Mouse (Mus musculus) urinary bladder, adult 18-20 months (tissue): ENCODE measurements around the gene Gtf3c2.

Experiments used
- DNase-seq, 2 experiments: peaks; one replicate each; pipeline ENCODE4 v3.0.0; 2022; ENCODE audit warnings: low spot score in 2 of 2, mixed read lengths in 2 of 2

Gene Gtf3c2

DNA sequence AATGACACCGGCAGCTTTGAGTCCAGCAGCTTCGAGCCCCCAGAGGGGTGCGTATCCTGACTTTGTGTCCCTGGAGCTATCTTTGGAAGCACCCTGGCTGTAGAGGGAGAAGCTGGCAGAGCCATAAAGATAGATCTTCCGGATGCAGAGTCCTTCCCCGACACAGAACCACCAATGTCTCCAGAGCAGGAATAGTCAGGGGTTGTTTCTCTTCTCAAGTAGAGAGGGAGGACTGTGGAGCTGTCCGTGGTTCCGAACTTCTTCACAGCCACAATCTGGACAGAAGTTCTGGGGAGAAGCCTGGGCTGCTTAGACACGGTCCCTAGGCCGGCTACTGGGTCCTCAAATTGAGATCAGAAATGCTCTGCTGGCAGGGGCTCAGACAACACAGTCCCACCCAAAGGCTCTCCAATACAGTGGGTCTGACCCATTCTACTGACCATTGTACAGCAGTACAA, 40.9 kb downstream of the Gtf3c2 start:
- DNase-seq: no peak

DNA sequence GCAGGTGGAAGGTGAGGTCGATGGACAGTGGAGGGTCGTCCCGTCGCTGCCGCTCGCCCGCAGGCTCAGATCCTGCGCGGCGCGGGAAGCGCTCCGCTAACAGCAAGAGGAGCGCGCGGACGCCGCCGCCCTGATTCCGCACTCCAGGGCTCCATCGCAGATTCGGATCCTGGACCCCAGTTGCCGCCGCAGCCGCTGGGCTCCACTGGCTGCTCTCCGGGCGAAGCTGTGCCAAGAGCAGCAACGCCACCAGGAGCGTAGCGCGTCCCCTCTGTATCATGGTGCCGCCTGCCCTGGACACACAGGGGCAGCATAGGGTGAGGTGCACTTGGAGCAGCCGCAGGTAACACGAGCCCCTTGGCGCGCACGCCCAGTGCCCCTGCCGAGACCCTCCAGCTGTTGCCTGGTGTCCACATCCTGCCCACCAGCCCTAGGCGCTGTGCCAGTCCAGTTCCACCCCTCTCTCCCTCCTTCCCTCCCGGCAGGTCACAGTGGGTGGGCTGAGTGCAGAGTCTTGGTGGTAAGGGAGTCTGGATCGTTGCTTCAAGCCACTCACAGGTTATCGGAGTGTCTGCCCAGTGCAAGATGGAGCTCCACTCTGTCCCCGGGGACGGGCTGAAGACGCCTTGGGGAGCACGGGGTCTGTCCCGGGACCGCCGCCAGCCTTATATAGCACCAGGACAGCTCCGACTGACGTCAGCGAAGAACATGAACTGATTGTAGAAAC, 41.5 kb downstream of the Gtf3c2 start, which contains the start of gene Ucn:
Gene Ucn, minus strand, starts transcription at position 589 of the 727 bp plus-strand sequence.
- no peak for DNase-seq

DNA sequence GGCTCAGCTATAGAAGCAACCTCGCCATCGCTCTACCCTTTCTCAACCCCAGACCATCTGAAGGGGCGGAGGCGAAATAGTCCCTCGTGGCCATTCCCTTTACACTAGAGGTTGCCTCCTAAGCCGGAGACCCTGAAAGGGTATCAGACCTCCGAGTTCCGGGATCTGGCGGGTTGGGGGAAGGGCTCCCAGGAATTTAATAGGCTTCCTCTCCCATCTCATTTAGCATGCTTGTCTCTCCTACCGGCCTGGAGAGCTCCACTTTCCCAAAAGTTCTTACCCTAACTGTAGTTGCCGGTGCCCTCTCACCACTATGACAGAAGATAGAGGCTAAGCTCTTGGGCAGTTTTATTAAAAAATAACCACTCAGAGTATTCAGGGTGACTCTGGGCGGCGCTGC, 42.3 kb downstream of the Gtf3c2 start:
- DNase-seq: no peak

DNA sequence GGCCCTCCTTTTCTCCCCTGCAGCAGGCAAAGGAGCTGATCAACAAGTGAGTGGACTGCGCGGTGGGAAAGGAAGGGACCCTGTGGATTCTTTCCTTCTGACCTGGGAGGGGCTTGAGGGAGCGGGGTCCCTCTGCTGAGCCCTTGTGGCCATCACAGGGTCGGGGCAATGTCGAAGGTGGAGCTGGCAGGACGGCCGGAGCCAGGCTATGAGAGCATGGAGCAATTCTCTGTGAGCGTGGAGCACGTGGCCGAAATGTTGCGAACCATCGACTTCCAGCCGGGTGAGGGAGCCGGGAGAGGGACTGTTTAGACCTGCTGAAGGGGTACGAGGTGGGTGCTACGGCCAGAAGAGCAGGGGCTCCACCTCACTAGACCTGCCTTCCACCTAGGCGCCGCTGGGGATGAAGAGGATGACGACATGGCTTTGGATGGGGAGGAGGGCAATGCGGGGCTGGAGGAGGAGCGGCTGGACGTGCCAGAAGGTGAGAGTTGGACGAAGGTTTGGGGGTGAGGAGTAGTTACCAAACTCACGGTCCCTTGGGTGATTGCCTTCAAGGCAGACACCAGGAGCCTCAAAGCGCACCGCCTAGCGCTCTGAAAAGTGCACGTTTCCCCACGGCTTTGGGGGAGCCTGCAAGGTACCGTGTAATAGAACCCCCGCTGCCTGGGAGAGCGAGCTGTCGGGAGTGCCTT, 43.1 kb downstream of the Gtf3c2 start:
- DNase-seq: no peak

DNA sequence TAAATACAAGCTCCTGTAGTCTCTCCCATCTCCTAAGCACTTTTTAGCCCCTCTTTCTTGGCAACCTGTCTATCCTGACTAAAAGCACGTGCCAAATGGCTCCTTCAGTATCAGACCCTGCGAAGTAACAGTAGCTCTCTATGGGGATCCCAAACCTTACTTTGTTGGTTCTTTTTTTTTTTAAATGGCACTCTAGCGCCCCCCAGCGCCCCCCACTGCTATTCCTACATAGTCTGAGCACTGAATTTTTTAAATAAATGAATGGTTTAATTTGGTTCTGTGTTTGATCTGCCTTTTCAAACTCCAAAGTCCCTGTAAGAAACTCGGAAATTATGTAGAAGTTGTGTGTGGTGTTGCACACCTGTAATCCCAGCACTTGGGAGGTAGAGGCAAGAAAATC, 53.9 kb downstream of the Gtf3c2 start:
- no peak for DNase-seq

DNA sequence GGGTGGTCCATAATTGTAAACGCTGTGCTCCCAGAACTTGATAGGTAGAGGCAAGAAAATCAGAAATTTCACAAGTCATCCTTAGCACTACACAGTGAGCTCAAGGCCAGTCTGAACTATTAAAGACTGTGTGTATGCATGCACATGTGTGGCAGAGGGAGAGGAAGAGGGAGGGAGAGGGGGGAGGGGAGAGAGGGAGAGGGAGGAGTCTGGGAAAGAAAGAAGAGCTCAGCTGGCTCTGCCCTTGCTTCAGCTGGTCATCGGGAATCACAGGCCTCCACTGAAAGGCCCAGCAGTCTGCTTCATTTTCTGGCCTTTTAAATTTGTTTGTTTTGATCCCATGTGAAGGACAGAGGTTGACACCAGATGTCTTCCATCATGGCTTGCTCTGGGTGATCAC, 56.5 kb downstream of the Gtf3c2 start:
- DNase-seq: no peak

DNA sequence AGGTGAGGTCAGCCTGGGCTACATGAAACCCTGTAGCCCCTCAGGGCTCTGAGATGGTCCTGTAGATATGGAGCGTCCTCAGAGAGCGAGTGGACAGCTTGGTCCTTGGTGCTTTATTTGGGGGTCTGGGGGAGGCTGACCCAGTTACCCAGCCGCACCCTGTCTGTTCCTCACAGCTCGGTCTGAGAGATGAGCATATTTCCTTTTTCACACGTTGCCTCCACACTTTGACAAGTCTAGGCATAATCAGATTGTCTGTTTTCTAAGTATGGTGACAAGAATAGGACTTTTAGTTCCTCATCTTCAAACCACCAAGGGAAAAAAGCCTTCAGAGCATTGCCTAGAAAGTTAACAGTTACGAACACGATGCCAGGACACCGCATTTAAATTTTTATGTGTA, 58.8 kb downstream of the Gtf3c2 start:
- no peak for DNase-seq

DNA sequence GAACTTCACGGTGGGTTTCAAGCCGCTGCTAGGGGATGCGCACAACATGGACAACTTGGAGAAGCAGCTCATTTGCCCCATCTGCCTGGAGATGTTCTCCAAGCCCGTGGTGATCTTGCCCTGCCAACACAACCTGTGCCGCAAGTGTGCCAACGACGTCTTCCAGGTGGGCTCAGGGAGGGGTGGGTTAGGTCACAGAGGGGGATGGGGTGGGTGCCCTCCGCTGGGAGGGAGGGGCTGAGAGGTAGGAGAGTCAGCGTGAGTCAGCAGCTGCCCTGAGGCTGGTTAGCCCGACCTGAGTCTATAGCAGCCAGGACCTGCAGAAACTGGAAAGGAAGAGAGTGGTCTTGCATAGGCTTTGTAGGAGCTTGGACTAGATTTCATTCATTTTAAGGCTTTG, 63.0 kb downstream of the Gtf3c2 start:
- no peak for DNase-seq

DNA sequence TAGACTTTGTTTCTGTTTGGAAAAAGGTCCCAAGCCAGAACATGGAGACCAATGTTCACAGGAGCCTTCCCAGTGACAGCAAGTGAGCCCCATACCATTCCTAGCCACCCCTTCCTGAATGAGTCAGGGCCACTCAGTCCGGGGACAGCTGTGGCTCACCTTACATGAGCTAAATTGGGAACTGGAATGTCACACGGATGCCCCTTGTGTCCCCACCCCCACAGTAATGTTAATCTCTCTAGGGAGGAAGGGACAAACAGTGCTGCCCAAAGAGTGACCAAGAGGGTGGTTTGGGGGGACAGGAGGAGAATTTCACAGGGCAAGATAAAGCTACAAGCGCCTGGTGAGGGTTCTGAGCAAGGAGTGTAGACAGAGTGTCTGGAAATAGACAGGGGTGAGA, 63.6 kb downstream of the Gtf3c2 start, which contains the start of gene Trim54:
Gene Trim54, plus strand, starts transcription at position 359 of the 400 bp plus-strand sequence.
- DNase-seq: no peak

DNA sequence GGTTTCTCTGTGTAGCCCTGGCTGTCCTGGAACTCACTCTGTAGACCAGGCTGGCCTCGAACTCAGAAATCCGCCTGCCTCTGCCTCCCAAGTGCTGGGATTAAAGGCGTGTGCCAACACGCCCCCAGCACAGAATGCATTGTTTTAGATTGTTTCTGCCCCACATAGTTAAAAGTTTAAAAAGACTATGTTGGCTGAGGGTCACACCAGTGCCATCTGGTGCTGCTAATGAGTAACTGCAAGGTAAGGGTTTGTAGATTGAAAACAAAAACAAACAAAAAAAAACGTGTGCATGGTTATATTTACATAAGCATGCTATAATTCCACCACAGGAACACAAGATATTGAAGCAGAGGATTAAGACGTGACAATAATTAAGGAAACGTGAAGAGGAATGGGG, 69.2 kb downstream of the Gtf3c2 start:
- no peak for DNase-seq

DNA sequence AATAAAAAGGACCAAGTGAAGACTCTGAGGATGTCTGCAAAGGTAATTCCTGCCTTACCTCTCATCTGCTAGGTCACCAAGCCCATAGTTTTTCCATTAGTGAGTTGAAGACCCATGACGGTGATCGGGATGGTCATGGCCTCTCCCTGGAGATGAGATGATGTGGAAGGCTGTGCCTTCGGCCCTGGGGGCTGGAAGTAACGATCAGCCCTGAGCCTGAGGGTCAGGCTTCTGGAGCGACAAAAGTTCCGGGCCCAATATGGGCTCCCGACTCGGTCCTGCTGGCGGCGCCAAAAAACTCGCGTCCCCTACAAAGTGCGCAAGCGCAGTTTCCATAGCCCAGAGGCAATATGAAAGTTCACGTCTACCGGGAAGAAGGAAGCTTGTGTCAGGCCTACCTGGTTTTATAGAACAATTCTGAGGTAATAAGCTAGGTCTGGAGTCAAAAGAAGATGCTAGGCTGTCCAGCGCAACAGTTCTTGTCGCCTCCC, 71.9 kb downstream of the Gtf3c2 start, which contains the start of gene Slc30a3:
Gene Slc30a3, minus strand, starts transcription at position 238 of the 491 bp plus-strand sequence.
- DNase-seq: no peak
